Mouse (Mus musculus) E14TG2a.4 (cell line): ENCODE measurements at regions not wholly inside any gene's neighbourhood (a gene's known extent, or its start where the extent isn't known, plus 50 kb on each side); places are given as distances from the start of the nearest gene placed in this dataset.

Source experiments
- H3K27me3 ChIP-seq: 2 replicates; pipeline ENCODE4 v1.6.1; 2014; ENCODE audit warnings: low read length, control low read depth; ENCODE audit not compliant: insufficient read depth
- H3K36me3 ChIP-seq: 2 replicates; pipeline ENCODE4 v1.6.1; 2014; ENCODE audit warnings: low read length, control low read depth; ENCODE audit not compliant: insufficient read depth
- H3K4me1 ChIP-seq: replicated peaks from 2 replicates; pipeline ENCODE4 v1.6.1; 2014; ENCODE audit warnings: low read depth, low read length, control low read depth
- H3K4me3 ChIP-seq: replicated peaks from 2 replicates; pipeline ENCODE4 v1.5.1; 2014; ENCODE audit warnings: mild to moderate bottlenecking, low read length
- H3K9me3 ChIP-seq: 2 replicates; pipeline ENCODE4 v1.6.1; 2014; ENCODE audit warnings: low read length, control low read depth
- CTCF ChIP-seq: conservative IDR thresholded peaks from 2 replicates; pipeline ENCODE4 v1.5.1; 2014; ENCODE audit warnings: low read length
- NANOG ChIP-seq: IDR thresholded peaks from 2 replicates; pipeline ENCODE4 v1.6.1; 2014; ENCODE audit warnings: borderline replicate concordance, low read length, mixed read lengths
- POU5F1 ChIP-seq: IDR thresholded peaks from 2 replicates; pipeline ENCODE4 v1.6.1; 2014; ENCODE audit warnings: low read length, borderline replicate concordance

DNA sequence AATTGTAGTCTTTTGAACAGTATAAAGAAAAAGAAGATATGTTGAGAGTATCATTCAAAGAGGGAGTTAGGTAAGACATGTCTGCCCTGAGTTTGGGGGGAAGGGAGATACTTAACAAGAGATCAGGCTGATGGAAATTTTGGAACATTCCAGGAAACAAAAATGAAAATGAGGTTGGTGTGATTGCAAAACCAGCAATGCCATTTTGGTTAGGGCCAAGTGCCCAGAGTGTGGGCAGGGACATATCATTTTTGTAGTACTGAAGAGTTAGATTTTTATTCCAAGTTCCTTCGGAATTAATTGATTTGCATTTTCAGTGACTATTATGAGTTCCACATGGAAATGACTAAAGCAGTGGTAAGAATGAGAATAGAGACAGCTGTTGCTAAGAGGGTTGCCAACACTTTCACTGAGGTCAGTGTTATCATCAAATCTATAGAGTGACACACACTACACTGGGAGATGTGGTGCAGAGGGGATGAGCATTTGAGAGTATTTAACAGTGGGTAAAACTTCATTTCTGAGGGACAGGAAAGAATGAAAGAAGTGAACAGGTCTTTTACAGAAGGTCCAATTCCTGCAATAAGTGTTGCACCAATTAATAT, 105.1 kb upstream of the Erbb4 start:
- Histone ChIP-seq H3K36me3 (no peaks in the 10 kb centered on the region), H3K4me3 (no peak overlapping the region), H3K9me3 (no peaks in the 10 kb centered on the region), H3K4me1 (no peaks in the 10 kb centered on the region), H3K27me3 (no peaks in the 10 kb centered on the region)
- TF ChIP-seq NANOG (no peak), CTCF (no peak), POU5F1 (no peak)

DNA sequence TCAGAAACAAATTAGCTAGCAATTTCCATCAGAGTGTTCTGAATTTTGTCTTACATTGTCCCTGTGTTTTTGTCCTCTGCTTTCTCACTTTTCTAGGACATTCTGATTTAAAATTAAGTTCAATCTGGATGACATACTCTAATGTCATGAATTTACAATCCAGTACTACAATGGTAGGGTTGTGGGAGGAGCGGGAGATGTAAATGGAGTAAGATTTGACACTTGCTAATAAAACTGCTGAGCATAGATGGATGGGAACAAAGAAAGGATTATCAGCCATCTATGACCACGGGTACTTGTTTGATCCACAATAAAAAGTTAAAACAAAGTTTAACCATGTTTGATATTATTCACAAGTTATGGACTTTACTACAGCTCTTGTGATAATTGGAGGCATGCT, 94.9 kb upstream of the Erbb4 start:
- no peak for TF ChIP-seq NANOG
- TF ChIP-seq CTCF = no peak
- TF ChIP-seq POU5F1 = no peak
- Histone ChIP-seq H3K36me3 (no peaks in the 10 kb centered on the region), H3K4me3 (no peak overlapping the region)

DNA sequence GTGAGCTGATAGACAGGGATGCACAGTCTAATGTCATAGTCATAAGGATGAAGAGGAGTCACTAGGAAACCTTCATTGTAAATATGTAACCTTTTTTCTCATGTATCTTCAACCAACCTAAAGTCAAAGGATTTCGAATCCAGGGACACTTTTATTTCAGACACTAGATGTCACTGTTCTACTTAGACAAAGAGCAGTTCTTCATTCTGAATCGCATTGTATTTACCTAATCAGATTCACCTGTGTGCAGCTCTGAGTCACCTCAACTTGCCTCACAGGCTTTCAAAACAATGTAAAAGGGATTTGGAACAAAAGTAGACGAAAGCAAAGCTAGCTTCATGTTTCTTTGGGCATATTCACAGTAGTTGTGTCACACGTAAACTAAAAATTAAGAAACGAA, 57.3 kb upstream of the Erbb4 start:
- Histone ChIP-seq H3K4me1 (no peaks in the 10 kb centered on the region), H3K9me3 (no peaks in the 10 kb centered on the region), H3K4me3 (no peak overlapping the region), H3K36me3 (no peaks in the 10 kb centered on the region), H3K27me3 (no peaks in the 10 kb centered on the region)
- TF ChIP-seq CTCF (peak; percentile 16), POU5F1 (no peak)

More for the DNA sequence above, 94.9 kb upstream of the Erbb4 start:
- no peaks in the 10 kb centered on the region for H3K27me3 ChIP-seq
- no peaks in the 10 kb centered on the region for H3K4me1 ChIP-seq
- H3K9me3 ChIP-seq = no peaks in the 10 kb centered on the region
